Mouse (Mus musculus) CH12.LX (cell line): ENCODE data around the gene Vmn2r13.
"Not testable (repeated sequence)": the region's sequence is repeated elsewhere in the genome, so short reads cannot be mapped to it uniquely, and the experiment has no call there.

Experiments used
- CTCF ChIP-seq, 2 experiments: IDR thresholded peaks in 1 of 2; conservative IDR thresholded peaks in 1 of 2; 2 replicates each; pipeline ENCODE4 v1.5.1; 2011 to 2012; ENCODE audit warnings: low read depth in 2 of 2, low read length in 2 of 2, improper control_type of control experiment in 1 of 2, inconsistent platforms in 1 of 2, mild to moderate bottlenecking in 1 of 2, moderate library complexity in 1 of 2
- EP300 ChIP-seq: IDR thresholded peaks from 2 replicates; pipeline ENCODE4 v1.6.1; 2011; ENCODE audit warnings: low read length, improper control_type of control experiment
- IRF4 ChIP-seq: IDR thresholded peaks from 2 replicates; pipeline ENCODE4 v1.6.1; 2014; ENCODE audit warnings: low read depth, mild to moderate bottlenecking, inconsistent platforms, low read length, improper control_type of control experiment
- MAFK ChIP-seq: IDR thresholded peaks from 2 replicates; pipeline ENCODE4 v1.6.1; 2011; ENCODE audit warnings: low read length, improper control_type of control experiment; ENCODE audit not compliant: insufficient replicate concordance
- POLR2A ChIP-seq: IDR thresholded peaks from 2 replicates; pipeline ENCODE4 v1.6.1; 2011; ENCODE audit warnings: low read depth, mild to moderate bottlenecking, improper control_type of control experiment, low read length
- SMC3 ChIP-seq: IDR thresholded peaks from 2 replicates; pipeline ENCODE4 v1.6.1; 2011; ENCODE audit warnings: low read depth, low read length, improper control_type of control experiment
- TCF12 ChIP-seq: IDR thresholded peaks from 2 replicates; pipeline ENCODE4 v1.6.1; 2014; ENCODE audit warnings: low read depth, mild to moderate bottlenecking, inconsistent platforms, low read length, improper control_type of control experiment
- UBTF ChIP-seq: IDR thresholded peaks from 2 replicates; pipeline ENCODE4 v1.6.1; 2012; ENCODE audit warnings: low read depth, mild to moderate bottlenecking, inconsistent platforms, low read length, improper control_type of control experiment, moderate library complexity
- ZC3H11A ChIP-seq: IDR thresholded peaks from 2 replicates; pipeline ENCODE4 v1.6.1; 2012; ENCODE audit warnings: low read depth, mild to moderate bottlenecking, inconsistent platforms, low read length, improper control_type of control experiment
- ZMIZ1 ChIP-seq: IDR thresholded peaks from 2 replicates; pipeline ENCODE4 v1.6.1; 2012; ENCODE audit warnings: low read depth, mild to moderate bottlenecking, inconsistent platforms, low read length, improper control_type of control experiment
- ZNF384 ChIP-seq: IDR thresholded peaks from 2 replicates; pipeline ENCODE4 v1.6.1; 2012; ENCODE audit warnings: low read depth, low read length, improper control_type of control experiment, inconsistent platforms

DNA sequence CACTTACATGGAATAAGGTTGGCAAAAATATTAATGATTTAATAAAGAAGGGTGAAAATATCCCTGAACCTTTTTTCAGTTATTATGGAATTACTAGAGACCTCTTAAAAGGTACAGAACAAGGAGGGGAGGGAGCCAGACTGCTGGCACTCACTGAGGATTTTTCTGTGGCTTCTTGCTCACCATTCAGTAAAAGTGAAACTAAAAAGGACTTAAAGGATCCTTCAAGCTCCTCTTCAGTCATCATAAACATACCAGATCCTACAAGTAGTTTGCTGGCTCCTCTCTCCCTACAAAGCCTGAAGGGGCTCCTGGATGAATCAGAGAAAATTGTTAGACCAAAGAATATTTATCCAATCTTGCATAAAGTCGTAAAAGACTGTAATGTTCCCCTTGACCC is 32.4 kb downstream of the Vmn2r13 start:
- not testable (repeated sequence) for TF ChIP-seq POLR2A; ZC3H11A; SMC3; UBTF; TCF12; IRF4; MAFK; ZMIZ1; ZNF384; EP300; CTCF (conservative IDR thresholded peaks at IDR 0.05 in 1 of 2, IDR thresholded peaks at IDR 0.05 in 1 of 2; ENCODE audit: low read depth in 2 of 2, low read length in 2 of 2)
